Mouse (Mus musculus) testis, postnatal 14 days (tissue): ENCODE measurements around the gene Pou4f2.
A peak's percentile ranks its signal among the peaks of the same experiment; 100 is the strongest.

Experiments used
- DNase-seq: peaks from one replicate; pipeline ENCODE4 v3.0.0; 2021; ENCODE audit warnings: low spot score

Gene Pou4f2

DNA sequence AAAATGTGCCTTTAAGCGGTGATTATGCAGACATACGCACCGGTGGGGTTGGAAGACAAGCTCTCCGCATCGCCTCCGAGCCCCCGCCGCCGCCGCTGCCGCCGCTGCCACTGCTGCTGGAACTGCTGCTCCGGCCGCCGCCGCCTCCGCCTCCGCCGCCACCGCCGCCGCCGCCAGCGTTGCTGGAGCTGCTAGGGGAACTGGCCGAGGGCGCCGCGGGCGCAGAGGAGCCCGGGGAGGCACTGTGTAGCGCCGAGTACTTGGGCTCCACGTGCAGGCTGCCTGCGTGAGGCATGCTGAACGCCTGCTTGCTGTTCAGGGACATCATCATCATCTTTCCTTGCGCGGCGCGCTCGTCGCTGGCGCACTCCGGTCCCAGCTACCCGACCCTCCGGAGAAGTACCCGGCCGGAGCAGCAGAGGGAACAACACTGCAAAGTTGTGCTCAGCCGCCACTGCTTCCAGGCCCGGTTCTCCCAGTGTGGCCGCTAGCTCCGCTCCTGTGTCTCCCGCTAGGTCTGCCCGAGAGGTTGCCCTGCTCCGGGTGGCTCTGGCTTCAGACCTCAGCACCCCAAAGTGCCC is at the start of gene Pou4f2:
Gene Pou4f2 (minus strand): TSS at position 575 of the 581 bp plus-strand sequence.
- no peak for DNase-seq

DNA sequence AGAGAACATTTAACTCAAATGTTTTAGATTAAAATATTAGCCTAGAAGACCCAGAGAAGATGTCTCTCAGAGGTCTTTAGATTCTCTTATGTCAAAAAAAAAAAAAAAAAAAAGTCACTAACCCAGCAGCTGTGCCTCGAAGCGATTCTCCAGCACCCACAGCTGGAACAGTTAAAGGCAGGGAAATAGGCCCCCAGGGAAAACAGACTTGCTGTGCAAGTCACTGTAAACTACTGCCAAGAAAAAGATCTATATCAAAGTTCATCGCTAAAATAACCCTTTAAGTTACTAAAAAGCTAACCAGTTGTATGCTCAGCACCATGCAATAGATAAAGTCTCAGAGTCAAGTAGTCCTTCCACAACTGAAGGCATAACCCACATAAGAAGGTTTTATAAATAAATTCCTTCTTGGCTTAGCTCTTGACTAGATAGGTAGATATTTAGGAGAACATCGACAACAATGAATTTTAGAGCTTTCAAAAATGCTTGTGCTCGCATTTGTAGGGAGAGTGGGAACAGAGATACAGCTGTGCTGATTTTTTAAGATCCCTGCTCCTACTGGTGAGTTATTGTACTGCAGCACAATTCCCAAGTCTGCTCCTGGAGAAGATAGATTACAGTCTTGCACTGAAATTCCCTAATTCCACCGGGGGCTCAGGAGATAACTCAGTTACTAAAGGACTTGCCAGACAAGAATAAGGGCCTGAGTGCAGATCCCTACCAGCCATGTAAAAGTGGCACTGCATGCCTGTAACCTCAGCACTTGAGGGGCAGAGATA is 40.8 kb upstream of the Pou4f2 start:
- DNase-seq: no peak

DNA sequence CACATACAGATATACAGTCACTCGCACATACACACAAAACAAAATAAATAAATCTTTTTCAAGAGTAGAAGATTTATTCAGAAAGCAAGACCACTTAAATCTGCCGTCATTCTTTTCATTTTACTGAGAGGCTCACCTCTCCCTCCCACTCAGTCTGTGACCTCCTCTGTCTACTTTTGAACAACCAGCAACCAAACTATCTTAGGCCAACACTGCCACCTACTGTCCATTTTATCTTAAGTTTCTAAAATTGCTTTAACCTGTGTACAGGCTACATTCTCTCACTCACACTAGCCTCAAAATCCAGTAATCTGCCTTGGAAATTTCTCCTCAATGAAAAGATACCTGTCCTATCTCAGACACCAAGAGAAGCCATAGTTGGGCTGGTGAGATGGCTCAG is 31.4 kb upstream of the Pou4f2 start:
- no peak for DNase-seq

DNA sequence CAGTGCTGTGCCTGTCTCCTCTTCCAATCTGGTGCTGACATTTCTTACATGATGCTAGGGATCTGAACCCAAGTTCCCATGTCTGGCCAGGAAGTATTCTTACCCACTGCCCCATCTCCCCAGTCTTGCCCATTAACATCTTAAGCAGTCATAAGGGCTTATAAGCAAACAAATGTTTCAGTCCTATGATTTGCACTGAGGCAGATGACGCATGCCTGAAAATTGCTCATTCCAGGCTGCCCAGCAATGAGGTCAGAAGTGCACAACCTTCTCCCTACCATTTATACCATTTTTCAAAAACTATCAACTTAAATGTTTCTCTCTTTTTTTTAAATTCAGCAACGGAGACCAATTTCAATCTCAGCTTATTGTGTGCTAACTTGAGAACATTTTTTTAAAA is 27.5 kb upstream of the Pou4f2 start:
- DNase-seq: no peak

DNA sequence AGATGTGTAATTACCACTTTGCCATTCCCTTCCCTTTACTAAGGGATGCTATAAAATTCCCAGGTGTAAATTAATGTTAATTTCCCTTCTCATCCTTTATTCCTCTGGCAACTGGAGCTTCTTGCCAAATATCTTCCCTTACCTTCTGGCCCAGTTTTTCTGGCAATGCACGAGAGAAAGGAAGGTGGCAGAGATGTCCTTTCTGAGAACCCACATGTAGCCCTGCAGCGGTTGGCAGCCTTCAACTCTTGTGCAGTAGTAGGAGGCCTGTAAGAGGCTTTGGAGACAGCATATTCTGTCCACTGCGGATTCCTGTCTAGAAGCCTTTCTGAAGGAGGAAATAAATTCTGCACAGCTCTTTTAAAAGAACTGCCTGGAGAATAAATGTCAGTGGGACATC is 20.0 kb upstream of the Pou4f2 start:
- no peak for DNase-seq

DNA sequence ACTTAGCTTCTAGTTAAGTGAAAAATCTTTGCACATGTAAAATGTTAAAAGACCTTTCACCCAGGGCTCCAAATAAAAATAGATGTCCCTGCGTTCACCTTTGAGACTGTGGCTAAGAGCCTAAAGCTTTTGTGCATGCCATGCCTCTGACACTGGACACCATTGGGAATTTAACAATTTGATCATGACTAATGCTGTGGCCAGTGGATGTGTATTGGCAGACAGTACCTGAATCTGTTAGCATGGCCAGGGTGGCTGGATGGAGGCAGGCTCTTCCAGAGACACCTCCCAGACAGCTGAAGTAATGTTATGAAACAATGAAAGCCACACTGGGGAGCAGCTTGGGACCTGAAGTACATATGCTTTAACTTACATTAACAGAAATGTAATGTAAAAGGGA is 6.3 kb upstream of the Pou4f2 start:
- DNase-seq: no peak

DNA sequence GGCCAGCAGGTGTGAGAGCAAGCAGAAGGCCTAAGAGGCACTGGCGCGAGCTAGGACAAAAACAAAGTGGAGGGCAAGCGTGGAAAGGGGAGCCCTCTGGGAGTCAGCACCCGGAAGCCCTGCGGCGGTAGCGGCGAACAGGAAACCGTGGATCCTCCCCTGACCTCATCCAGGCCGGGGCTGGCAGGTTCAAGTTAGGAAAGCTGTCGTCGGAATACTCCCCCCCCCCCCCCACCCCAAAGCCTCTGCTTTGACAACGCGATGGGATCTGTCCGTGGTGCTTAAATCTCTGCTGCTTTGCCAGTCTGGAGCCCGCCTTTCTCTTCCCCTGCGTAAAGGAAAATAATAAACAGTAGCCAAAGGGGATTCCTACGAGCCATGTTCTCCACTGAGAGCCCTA is 1.7 kb upstream of the Pou4f2 start:
- DNase-seq: peak; percentile 39

DNA sequence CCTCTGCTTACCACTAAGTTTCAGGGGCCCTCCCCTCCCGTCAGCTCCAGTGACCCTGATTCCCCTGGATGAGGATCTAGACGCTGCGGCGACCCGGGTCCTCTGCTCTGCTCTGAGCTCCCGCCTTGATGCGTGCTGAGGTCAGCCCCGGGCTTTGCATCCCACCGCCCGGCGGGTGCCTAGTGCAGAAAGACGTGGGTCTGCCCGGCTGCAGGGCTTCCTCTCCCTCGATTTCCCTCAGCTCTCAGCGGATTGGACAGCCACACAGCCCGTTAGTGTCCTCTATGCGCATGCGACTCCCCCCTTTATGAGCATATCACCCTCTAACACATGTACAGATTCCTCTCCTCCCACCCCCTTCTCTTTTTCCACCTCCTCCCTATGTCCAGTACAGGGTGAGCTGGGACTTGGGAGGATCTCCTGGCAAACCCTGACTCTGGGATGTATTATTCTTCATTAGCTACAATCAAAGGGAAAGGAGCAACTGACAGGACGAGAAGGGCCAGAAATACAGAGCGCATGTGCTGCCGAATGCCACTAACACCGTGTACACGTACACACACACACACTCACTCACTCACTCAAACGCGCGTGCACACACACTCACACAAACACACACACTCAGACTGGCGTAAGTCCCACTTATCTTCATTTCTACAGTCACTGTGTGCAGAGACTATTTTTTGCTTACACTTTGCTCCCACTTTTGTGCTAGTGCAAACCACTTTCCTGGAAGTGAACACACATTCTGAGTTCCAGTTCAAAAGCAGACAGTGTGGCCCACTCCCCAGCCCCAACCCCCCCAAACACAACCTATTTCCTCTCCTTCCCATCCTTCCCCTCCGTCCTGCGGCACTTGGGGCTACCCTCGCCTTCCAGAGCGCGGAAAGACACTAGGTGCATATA is 948 bp upstream of the Pou4f2 start:
- DNase-seq: no peak

DNA sequence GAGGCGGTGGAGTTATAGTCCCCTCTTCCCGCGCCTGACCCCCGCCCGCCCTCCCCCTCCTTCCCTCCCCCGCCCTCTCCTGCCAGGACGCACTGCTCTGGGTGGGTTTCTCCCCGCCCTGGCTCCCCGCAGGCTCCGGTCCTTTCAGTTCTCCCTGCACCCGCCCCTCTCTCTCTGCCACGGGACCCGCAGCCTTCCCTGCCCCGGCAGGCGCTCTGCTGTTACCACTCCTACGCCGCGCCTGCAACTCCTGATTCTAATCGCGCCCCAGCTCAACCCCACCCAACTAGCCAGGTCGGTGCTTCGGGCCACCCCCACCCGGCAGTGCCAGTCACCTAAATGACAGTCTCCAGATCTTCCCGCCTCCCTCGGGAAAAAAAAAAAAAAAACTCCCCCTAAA is 216 bp upstream of the Pou4f2 start:
- DNase-seq: no peak

DNA sequence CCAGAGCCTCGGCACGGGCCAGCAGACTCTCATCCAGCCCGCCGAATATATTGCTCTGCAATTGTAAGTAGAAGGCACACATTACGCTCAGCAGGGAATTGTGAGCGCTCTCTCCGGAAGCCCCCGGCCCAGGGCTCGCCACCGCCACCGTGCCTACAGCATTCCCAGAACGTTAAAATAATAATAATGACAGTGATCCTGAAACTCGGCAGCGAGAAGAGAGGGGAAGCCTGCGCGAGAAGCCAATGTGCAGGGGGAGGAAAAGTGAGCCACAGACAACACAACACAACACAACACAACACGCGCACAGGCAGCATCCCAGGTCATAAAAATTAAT is 853 bp downstream of the Pou4f2 start:
- no peak for DNase-seq

DNA sequence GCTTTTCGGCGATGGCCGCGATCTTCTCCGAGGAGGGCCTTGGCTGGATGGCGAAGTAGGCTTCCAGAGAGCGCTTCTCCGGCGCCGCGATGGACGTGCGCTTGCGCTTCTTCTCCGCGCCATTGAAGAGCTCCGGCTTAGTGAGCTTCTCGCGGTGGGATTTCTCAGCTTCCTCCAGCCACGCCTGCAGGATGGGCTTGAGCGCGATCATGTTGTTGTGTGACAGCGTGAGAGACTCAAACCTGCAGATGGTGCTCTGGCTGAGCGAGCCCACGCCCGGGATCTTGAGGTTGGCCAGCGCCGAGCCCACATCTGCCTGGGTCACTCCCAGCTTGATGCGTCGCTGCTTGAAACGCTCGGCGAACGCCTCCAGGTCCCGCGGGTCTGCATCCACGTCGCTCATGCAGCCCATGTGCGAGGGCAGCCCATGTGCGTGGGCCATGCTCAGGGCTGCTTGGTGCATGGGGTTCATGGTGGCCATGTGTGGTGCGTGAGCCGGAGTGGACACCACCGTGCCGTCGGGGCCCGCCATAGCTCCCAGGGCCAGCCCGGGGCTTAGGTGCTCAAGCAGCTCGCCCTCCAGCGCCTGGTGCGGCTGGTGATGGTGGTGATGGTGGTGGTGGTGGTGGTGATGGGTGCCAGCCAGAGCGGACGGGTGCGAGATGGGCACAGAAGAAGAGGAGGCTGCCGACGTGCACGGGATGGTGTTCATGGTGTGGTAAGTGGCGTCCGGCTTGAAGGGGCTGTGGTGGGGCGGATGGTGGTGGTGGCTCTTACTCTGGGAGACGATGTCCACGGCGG is 1.4 kb downstream of the Pou4f2 start:
- DNase-seq: no peak

DNA sequence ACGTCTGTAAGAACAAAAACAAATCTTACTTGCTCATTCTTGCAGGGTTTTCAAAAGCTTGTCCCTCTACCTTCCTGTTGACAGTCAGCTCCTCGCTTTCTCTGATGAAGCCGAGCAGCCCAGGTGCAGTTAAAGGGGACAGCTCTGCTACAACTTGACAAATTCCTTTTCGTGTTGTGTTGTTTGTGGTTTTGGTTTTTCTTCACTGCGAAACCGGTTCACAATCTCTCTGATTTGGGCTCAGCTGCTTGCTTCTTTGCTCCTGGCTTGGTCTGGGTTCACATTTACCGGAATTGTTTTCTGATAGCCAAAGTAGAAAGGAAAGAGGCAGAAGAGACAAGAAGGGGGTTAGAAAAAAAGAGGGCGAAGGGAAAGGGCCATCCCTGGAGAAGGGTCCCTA is 2.1 kb downstream of the Pou4f2 start:
- no peak for DNase-seq

DNA sequence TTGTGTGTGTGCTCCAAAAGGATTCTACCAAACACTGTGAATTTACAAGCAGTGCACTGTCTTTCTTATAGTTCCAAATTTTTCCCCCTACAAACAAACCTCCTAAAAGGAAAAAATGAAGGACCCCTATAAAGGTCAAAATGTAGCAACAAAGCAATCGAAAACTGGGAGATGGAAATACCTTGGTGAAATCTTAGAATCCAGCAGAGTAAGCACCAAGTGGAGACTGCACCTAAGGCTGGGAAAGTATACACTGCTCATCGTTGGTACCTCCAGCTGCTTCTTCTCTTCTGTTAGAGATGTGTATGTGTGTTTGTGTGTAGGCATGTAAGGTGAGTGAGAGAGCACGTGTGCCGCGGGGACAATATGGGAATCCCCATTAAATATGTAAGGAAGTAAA is 3.1 kb downstream of the Pou4f2 start:
- no peak for DNase-seq

DNA sequence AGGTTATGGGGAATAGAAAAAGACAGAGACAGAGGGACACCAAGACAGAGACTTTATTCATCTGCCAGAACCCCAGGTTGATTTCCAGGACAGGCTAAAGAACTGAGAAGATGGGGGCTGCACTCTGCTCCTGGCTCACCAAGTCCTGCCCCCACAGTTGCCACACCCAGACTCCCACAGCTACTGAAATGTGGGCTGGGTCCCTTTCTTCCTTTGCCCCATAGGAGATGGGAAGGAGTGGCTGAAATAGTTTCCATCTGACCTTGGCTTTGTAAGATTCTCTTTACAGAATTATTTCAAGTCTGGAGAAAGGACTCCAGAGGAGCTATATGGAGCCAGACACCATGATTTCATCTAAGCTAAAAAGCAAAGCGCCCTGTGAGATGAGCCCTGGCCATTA is 4.0 kb downstream of the Pou4f2 start:
- DNase-seq: no peak

DNA sequence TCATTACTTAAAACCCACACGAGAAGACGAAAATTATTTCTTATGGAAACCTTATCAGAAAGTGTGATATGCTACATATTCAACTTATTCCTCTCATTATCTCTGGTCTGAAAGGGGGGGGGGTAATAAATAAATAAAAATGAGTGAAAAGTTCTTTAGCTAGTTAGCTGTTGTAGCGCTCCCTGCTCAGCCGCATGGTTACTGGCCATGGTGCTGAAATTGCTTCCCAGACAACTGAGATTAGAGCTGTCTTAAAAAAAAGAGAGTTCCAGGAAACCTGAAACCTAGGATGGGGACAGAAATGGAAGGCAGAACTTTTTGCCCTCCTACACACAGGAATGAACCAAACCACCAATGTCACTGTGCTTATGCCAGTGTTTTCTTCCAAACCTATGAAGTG is 5.1 kb downstream of the Pou4f2 start:
- DNase-seq: no peak

DNA sequence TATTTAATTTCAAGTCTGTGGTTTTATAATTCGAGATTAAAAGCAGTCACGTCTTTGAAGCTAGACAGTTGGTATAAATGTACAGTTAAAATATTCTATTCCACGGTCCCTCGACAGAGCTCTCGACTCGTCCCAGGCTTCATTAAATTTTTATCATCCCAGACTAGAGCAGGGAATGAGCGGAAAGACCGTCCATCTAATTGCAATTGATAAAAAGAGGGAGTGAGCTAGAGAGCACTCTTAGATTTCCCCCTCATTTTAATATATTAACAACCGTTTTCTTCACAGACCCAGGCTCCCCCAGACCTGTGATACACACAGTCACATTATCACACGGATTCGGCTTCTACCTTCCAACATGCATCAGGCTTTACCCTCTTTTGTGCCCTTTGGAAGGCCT is 8.3 kb downstream of the Pou4f2 start:
- DNase-seq: no peak

DNA sequence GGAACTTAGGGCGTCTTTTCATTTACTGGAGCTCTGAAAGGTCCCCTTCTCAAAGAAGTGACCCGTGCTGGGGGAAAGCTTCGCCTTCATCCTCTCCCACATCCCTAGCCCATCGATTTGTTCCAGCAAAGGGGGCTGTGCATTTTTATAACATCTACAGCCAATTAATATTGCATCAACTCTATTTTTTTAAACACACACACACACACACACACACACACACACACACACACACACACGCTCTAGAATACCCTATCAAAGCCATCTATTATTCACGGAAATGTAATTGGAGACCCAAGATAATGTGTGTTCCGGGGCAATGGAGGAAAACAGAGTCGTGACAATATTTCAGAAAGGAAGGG is 8.7 kb downstream of the Pou4f2 start:
- DNase-seq: no peak

DNA sequence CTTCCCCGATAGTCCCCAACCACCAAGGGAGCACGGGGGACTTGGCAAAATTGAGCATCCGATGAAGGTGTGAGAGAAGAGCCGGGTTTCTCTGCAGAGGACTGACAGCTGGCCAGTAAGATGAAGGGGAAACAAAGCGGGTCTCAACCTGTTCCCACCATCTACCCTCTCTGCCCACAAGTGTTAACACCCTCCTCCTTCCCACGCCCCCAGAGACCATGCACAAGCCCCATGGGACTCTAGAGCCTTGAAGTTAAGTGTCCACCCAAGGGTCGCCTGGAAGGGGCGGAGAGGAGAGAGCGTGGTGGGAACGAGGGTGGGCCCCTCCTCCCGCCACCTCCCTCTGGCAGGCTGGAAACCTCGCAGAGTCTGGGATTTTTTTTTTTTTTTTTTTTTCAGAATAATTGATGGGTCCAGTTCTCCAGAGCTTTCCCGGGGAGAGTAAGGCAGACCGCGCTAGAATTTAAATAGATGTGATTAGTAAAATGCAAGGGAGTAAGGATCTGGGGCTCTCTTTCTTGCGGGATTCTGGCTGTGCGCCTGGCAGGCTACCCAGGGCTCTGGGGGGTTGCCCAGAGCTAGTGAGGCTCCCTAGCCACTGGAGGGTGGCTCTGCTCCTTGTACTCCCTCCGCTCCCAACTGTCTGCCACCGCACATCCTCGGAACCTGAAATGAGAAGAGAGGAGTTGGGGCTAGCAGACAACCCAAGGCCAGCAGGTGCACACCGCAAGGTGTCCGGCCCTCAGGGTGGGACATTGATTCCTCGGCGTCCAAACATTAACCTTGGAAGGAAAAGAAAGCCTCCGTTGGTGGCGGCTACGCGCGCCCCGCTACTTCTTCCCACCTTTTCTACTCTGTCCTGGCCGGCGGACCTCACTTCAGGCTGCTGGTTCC is 9.3 kb downstream of the Pou4f2 start:
- no peak for DNase-seq

DNA sequence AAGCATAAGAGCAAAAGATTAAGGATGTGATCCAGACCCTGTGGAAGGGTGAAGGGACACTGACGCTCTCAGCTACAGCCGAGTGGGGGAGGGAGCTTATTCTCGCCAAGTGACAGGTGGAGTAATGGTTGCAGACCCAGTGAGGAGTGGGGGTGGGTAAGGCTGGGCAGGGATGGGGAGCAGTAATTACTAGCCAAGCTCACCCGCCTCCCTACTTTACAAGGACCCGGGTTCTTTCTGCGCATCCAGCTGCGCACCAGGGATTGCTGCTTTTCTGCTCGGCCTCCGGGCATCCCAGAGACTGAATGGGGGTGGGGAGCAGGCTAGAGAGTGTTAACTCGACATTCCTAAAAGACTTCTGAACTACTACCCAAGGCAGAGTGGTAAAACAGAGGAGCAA is 10.0 kb downstream of the Pou4f2 start:
- DNase-seq: no peak

DNA sequence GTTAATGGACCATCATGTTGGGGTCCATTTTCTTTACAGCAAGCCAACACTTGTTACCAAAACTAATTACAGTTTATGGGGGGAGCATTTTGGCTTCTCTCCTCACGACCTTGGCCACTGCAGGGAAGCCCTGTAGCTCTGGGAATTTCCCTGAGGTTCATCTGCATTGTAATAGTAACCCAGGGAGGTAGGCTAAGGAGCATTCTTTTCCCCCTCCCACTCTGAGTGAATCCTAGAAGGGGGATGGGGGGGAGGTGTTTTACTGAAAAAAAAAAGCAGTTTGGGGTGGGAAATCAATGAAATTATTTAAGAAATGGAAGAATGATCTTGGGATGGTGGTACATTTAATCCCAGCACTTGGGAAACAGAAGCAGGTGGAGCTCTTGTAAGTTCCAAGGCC is 12.5 kb downstream of the Pou4f2 start:
- DNase-seq: no peak

DNA sequence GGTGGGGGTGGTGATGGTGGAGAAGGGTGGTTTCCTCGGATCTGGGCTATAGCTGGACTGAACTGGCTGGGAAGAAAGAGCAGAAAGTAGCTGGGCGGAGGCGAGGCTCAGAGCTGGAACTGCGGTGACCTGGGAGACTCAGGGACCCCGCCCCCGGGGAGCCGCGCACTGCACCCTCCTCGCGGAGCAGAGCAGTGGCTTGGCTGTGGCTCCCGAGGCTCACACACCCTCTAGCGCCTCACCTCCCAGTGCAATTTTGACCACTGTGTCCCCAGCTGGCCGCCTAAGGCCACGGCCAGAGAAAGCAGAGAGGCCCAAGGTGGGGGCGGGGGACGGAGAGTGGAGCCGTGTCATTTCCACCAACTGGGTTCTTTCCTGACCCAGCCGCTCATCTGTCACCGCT is 16.3 kb downstream of the Pou4f2 start:
- no peak for DNase-seq
